Comparison of ENCODE assay signal across 14 mouse cellular contexts in genomic region chr8:114882504-114882903, GRCm38 (mm10).
A peak's percentile ranks its signal among the peaks of the same experiment; 100 is the strongest.
DNase-seq lines count a peak whose midpoint lies in the region; ATAC-seq and TF ChIP-seq lines count a peak whose summit lies in the region.
"Had no signal": no experiment of that assay in that cellular context is flagged by ENCODE, and none has a peak within 500 bp of the region (broad histone marks: within the 10 kb centered on the region; RNA-seq: fewer than 3 reads in every experiment).

No protein-coding gene starts in this region.

- 0 out of 2 replicates have a peak, but pooled peaks cover 9% of the 10 kb centered on the region for H3K4me1 ChIP-seq in kidney, postnatal 0 days (replicated peaks; ENCODE audit: insufficient read depth, low read length)
- H3K4me1 ChIP-seq in midbrain, embryonic 11.5 days (ENCODE audit: control insufficient read depth, insufficient read depth, low read length) = peaks cover 8% of the 10 kb centered on the region; the same call in 1 of the 2 replicates

- no peaks in the 10 kb centered on the region for H3K9me3 ChIP-seq in kidney, postnatal 0 days (replicated peaks; ENCODE audit: low read length)
- H3K9me3 ChIP-seq in midbrain, embryonic 11.5 days (ENCODE audit: control insufficient read depth, low read length) = no peaks in the 10 kb centered on the region
- H3K9me3 ChIP-seq: embryonic facial prominence, embryonic 15.5 days; neural tube, embryonic 15.5 days had no signal

- no peaks in the 10 kb centered on the region for H3K27me3 ChIP-seq in kidney, postnatal 0 days (ENCODE audit: insufficient read depth, low read length)
- H3K27me3 ChIP-seq in midbrain, embryonic 11.5 days (ENCODE audit: control insufficient read depth, insufficient read depth, low read length) = no peaks in the 10 kb centered on the region

- ATAC-seq in kidney, postnatal 0 days (replicated peaks; ENCODE audit: low FRiP score, low read depth) = peak; percentile 75; the same call in 1 of the 2 replicates
- no peak for ATAC-seq in midbrain, embryonic 11.5 days (ENCODE audit: low FRiP score)
- ATAC-seq: midbrain, embryonic 16.5 days had no signal

- no peak overlapping the region for H3K4me2 ChIP-seq in kidney, postnatal 0 days (ENCODE audit: low read length)
- no peak overlapping the region for H3K4me2 ChIP-seq in midbrain, embryonic 11.5 days
- H3K4me2 ChIP-seq: embryonic facial prominence, embryonic 15.5 days; neural tube, embryonic 15.5 days had no signal

- no peak overlapping the region for H3K4me3 ChIP-seq in kidney, postnatal 0 days (replicated peaks; ENCODE audit: low read depth, low read length)
- H3K4me3 ChIP-seq in midbrain, embryonic 11.5 days (ENCODE audit: low read depth, low read length) = no peak overlapping the region
- H3K4me3 ChIP-seq: embryonic facial prominence, embryonic 15.5 days; neural tube, embryonic 15.5 days had no signal

- H3K9ac ChIP-seq in kidney, postnatal 0 days (ENCODE audit: low read depth, low read length) = no peak overlapping the region
- H3K9ac ChIP-seq in midbrain, embryonic 11.5 days (ENCODE audit: low read length) = no peak overlapping the region
- H3K9ac ChIP-seq: embryonic facial prominence, embryonic 15.5 days; neural tube, embryonic 15.5 days had no signal

- 19% methylated on average over 4 of the region's 4 CpGs for WGBS in kidney, postnatal 0 days
- WGBS in midbrain, embryonic 11.5 days = 45% methylated on average over 4 of the region's 4 CpGs

- no peaks in the 10 kb centered on the region for H3K36me3 ChIP-seq in kidney, postnatal 0 days (ENCODE audit: insufficient read depth, low read length)
- no peaks in the 10 kb centered on the region for H3K36me3 ChIP-seq in midbrain, embryonic 11.5 days (ENCODE audit: control insufficient read depth, insufficient read depth, low read length)
- H3K36me3 ChIP-seq: embryonic facial prominence, embryonic 15.5 days; neural tube, embryonic 15.5 days had no signal

- H3K27ac ChIP-seq in kidney, postnatal 0 days = peak overlapping the region; percentile 54; the same call in 1 of the 2 replicates
- H3K27ac ChIP-seq in midbrain, embryonic 11.5 days (ENCODE audit: low read depth, low read length) = no peak overlapping the region
- H3K27ac ChIP-seq: embryonic facial prominence, embryonic 15.5 days; neural tube, embryonic 15.5 days had no signal

- TF ChIP-seq CTCF in kidney, postnatal 0 days (IDR thresholded peaks at IDR 0.05; ENCODE audit: low read depth) = no peak

- DNase-seq in embryo, embryonic 10 days (ENCODE audit: low spot score) = peak; percentile 36
- DNase-seq in embryo, embryonic 11 days = no peak
- peak; percentile 3 for DNase-seq in lung, postnatal 25 days (ENCODE audit: low spot score)
- DNase-seq in lung, adult 18-20 months = no peak
- DNase-seq in kidney, postnatal 0 days (ENCODE audit: low spot score) = peak; percentile 27
- no peak for DNase-seq in midbrain, embryonic 11.5 days (ENCODE audit: low spot score, missing footprints)
- no peak for DNase-seq in layer of hippocampus, adult 18-20 months (ENCODE audit: low spot score in 2 of 2)
- DNase-seq in left cerebral cortex, adult 18-20 months (ENCODE audit: low spot score in 2 of 2) = no peak
- DNase-seq: heart, postnatal 36 days; layer of hippocampus, adult 9-11 months; right cerebral cortex, postnatal 4 days had no signal

Comparison
In these comparisons a context has a peak if more than half of its experiments do, and no peak if none do; other contexts are left out.
1. DNase-seq: peak in embryo, embryonic 10 days (single experiment), lung, postnatal 25 days (single experiment) and kidney, postnatal 0 days (single experiment); none in embryo, embryonic 11 days (single experiment), lung, adult 18-20 months (0 of 2), midbrain, embryonic 11.5 days (single experiment), layer of hippocampus, adult 18-20 months (0 of 2) and left cerebral cortex, adult 18-20 months (0 of 2).